ENCODE assay signal across 8 mouse cellular contexts in the genomic region with DNA sequence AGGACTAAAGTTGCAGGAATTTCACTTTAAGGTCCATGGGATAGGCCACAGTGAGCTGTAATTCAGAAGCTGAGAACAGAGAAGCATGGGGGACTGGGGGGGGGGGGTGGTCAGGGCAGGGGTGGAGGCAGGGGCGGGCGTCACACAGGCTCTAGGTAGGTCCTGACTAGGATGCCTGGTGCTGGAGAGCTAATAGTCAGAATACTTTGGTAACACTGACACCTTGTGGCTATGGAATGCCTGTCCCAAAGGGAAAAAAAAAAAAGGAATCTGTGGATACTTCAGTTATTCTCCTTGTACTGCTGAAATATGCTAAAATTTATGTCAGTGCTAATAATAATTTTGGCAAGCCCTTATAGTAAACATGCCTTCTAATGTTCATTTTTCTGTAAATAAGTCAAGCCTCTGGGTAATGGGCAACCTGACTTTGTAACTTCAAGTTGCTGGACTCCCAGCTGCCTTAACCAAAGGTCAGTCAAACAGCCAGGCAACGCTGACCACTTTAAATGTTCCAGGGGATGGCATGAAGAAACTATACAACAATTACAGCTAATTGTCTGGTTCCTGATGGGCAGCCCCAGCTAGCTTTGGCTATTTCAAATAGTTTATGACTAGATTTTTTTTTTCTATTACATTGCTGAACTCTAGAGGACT. TPM values are rescaled to one million over a fixed set of nuclear protein-coding genes. Genes with fewer than 3 reads are reported as not detected.
A peak's percentile ranks its signal among the peaks of the same experiment; 100 is the strongest.
DNase-seq lines count a peak whose midpoint lies in the region; ATAC-seq lines count a peak whose summit lies in the region.

No protein-coding gene starts in this region.

- ATAC-seq in intestine, embryonic 14.5 days (replicated peaks; ENCODE audit: low FRiP score, low TSS enrichment, low read depth) = 0 out of 2 replicates have a peak, but pooled peaks have one; percentile 24

- peak; percentile 26 for DNase-seq in ovary, postnatal 14 days (ENCODE audit: low spot score)
- DNase-seq in ovary, postnatal 36 days (ENCODE audit: low spot score) = no peak
- DNase-seq in embryo, embryonic 9.5 days (ENCODE audit: extremely low spot score) = peak; percentile 40
- no peak for DNase-seq in intestine, embryonic 14.5 days (ENCODE audit: low spot score)
- peak; percentile 70 for DNase-seq in lung, postnatal 36 days
- DNase-seq in yolk sac, embryonic 10.5 days (ENCODE audit: low spot score) = peak; percentile 36
- no peak for DNase-seq in ovary, adult 18-20 months (ENCODE audit: low spot score)
- no peak for DNase-seq in layer of hippocampus, postnatal 25 days (ENCODE audit: extremely low spot score in 1 of 2, low spot score in 1 of 2)

- H3K9me3 ChIP-seq in intestine, embryonic 14.5 days (ENCODE audit: control insufficient read depth, low read length) = no peaks in the 10 kb centered on the region

- no peak overlapping the region for H3K4me2 ChIP-seq in intestine, embryonic 14.5 days (ENCODE audit: low read length)

- no peak overlapping the region for H3K9ac ChIP-seq in intestine, embryonic 14.5 days (ENCODE audit: low read length)

- H3K4me1 ChIP-seq in intestine, embryonic 14.5 days (replicated peaks; ENCODE audit: control insufficient read depth, insufficient read depth, low read length) = no peaks in the 10 kb centered on the region

- 24% methylated on average over 3 of the region's 3 CpGs for whole genome bisulfite sequencing in intestine, embryonic 14.5 days

- H3K27ac ChIP-seq in intestine, embryonic 14.5 days (ENCODE audit: low read depth) = no peak overlapping the region

- no peaks in the 10 kb centered on the region for H3K27me3 ChIP-seq in intestine, embryonic 14.5 days (replicated peaks; ENCODE audit: control insufficient read depth, insufficient read depth, low read length)

- peaks cover 20% of the 10 kb centered on the region; the same call in 1 of the 2 replicates for H3K36me3 ChIP-seq in intestine, embryonic 14.5 days (ENCODE audit: control insufficient read depth, insufficient read depth, low read length)

- no peak overlapping the region for H3K4me3 ChIP-seq in intestine, embryonic 14.5 days (ENCODE audit: low read depth, low read length)

RNA-seq across cellular contexts. Expression of a gene that starts 9.6 kb away (rescaled TPM):
- polyA plus RNA-seq in intestine, embryonic 14.5 days (2014; fragmentation: Nextera tagmentation; extraction: Ambion mirVana) = 85.7 and 94.1 TPM in 2 replicates
- total RNA-seq in layer of hippocampus, postnatal 25 days (2021) = 10 to 100 TPM; 19.2 to 21.5 TPM

RNA-seq across cellular contexts. Expression of a gene that starts 33.7 kb away (rescaled TPM):
- polyA plus RNA-seq in intestine, embryonic 14.5 days (2014; fragmentation: Nextera tagmentation; extraction: Ambion mirVana) = 132 TPM in 2 replicates
- 10 to 100 TPM; 62.3 to 63.3 TPM for total RNA-seq in layer of hippocampus, postnatal 25 days (2021)

RNA-seq across cellular contexts. Expression of a gene that starts 33.8 kb away (rescaled TPM):
- polyA plus RNA-seq in intestine, embryonic 14.5 days (2014; fragmentation: Nextera tagmentation; extraction: Ambion mirVana) = 13.8 and 14.1 TPM in 2 replicates
- 1 to 10 TPM; 1.5 to 2.2 TPM for total RNA-seq in layer of hippocampus, postnatal 25 days (2021)

RNA-seq across cellular contexts. Expression of a gene that starts 44.6 kb away (rescaled TPM):
- 39.9 and 40.9 TPM in 2 replicates for polyA plus RNA-seq in intestine, embryonic 14.5 days (2014; fragmentation: Nextera tagmentation; extraction: Ambion mirVana)
- 10 to 100 TPM; 34.3 to 34.5 TPM for total RNA-seq in layer of hippocampus, postnatal 25 days (2021)

RNA-seq across cellular contexts. Expression of a gene that starts 47.2 kb away (rescaled TPM):
- polyA plus RNA-seq in intestine, embryonic 14.5 days (2014; fragmentation: Nextera tagmentation; extraction: Ambion mirVana) = 28.9 and 34.1 TPM in 2 replicates
- 10 to 100 TPM; 23.9 to 24.5 TPM for total RNA-seq in layer of hippocampus, postnatal 25 days (2021)

Comparison
In these comparisons a context has a peak if more than half of its experiments do, and no peak if none do; other contexts are left out.
1. DNase-seq: peak in ovary, postnatal 14 days (single experiment), embryo, embryonic 9.5 days (single experiment), lung, postnatal 36 days (single experiment) and yolk sac, embryonic 10.5 days (single experiment); none in ovary, postnatal 36 days (single experiment), intestine, embryonic 14.5 days (single experiment), ovary, adult 18-20 months (single experiment) and layer of hippocampus, postnatal 25 days (0 of 2).